Mouse (Mus musculus): ENCODE data around the gene Dpp6.

DNA sequence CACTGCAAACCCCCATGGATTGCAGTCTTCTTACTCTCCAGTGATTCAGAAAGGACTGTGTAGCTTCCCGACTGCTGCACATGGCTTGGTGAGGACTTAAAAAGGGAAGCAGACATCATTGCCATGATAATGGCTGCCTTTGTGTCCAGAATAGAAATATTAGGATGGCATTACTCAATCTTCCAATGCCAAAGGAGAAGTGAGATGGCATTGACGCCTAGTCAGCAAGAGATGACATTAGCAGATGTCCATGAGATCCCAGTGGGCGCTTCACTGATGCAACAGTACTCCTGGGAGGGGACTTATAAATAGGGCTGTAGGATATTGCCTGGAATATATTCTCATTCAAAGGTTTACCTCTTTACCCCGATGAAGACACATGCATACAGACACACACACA is 368.0 kb downstream of the Dpp6 start:
- no peak for TF ChIP-seq CTCF (IDR thresholded peaks at IDR 0.05; ENCODE audit: extremely low read depth, insufficient read depth, low read length)
- TF ChIP-seq POLR2A (IDR thresholded peaks at IDR 0.05; ENCODE audit: extremely low read depth, insufficient read depth, low read length): no peak

All from cortical plate, adult 2 months (tissue).